Mouse (Mus musculus) stomach, embryonic 15.5 days (tissue): Measurements from ENCODE around the gene D17H6S53E. TPM values are rescaled to one million over a fixed set of nuclear protein-coding genes. Genes with fewer than 3 reads are reported as not detected.
"Not testable (repeated sequence)": the region's sequence is repeated elsewhere in the genome, so short reads cannot be mapped to it uniquely, and the experiment has no call there.

ENCODE experiments used
- ATAC-seq: fragments of 200-750 bp; cut with Nextera tagmentation; 2 replicates; pipeline ENCODE4 v1.8.0; 2017; ENCODE audit warnings: low read depth, moderate number of reproducible peaks, moderate TSS enrichment; ENCODE audit not compliant: insufficient read depth, low FRiP score
- H3K27ac ChIP-seq: fragments of 300-500 bp; sonication (generic); 2 replicates; pipeline ENCODE4 v1.5.1; 2015; ENCODE audit warnings: mild to moderate bottlenecking, inconsistent platforms
- H3K27me3 ChIP-seq: fragments of 300-500 bp; sonication (generic); replicated peaks from 2 replicates; pipeline ENCODE4 v1.6.1; 2015; ENCODE audit warnings: inconsistent platforms
- H3K36me3 ChIP-seq: fragments of 300-500 bp; sonication (generic); 2 replicates; pipeline ENCODE4 v1.6.1; 2015; ENCODE audit warnings: inconsistent platforms
- H3K4me1 ChIP-seq: fragments of 300-500 bp; sonication (generic); 2 replicates; pipeline ENCODE4 v1.6.1; 2015; ENCODE audit warnings: inconsistent platforms
- H3K4me2 ChIP-seq: fragments of 300-500 bp; sonication (generic); 2 replicates; pipeline ENCODE4 v1.6.1; 2015; ENCODE audit warnings: mild to moderate bottlenecking, inconsistent platforms
- H3K4me3 ChIP-seq: fragments of 300-500 bp; sonication (generic); replicated peaks from 2 replicates; pipeline ENCODE4 v1.5.1; 2015; ENCODE audit warnings: inconsistent platforms
- H3K9ac ChIP-seq: fragments of 300-500 bp; sonication (generic); 2 replicates; pipeline ENCODE4 v1.6.1; 2015; ENCODE audit warnings: inconsistent platforms
- H3K9me3 ChIP-seq: fragments of 300-500 bp; sonication (generic); 2 replicates; pipeline ENCODE4 v1.6.1; 2016; ENCODE audit warnings: inconsistent platforms
- WGBS: fragments of 180-500 bp; shearing (Covaris S2); methylation state at CpG from one replicate; pipeline ENCODE4 v1.1.7; 2015; 5-methylcytosine and 5-hydroxymethylcytosine counted together
- polyA plus RNA-seq: library from polyadenylated mRNA; unstranded; fragments of >200 nt; fragmentation: Nextera tagmentation; extraction: Ambion mirVana; gene quantifications from 2 replicates; pipeline ENCODE4 v1.2.1, GENCODE M21; 2015

Gene D17H6S53E
- polyA plus RNA-seq, 1 experiment from 2014 or later, result 12.2 TPM

DNA sequence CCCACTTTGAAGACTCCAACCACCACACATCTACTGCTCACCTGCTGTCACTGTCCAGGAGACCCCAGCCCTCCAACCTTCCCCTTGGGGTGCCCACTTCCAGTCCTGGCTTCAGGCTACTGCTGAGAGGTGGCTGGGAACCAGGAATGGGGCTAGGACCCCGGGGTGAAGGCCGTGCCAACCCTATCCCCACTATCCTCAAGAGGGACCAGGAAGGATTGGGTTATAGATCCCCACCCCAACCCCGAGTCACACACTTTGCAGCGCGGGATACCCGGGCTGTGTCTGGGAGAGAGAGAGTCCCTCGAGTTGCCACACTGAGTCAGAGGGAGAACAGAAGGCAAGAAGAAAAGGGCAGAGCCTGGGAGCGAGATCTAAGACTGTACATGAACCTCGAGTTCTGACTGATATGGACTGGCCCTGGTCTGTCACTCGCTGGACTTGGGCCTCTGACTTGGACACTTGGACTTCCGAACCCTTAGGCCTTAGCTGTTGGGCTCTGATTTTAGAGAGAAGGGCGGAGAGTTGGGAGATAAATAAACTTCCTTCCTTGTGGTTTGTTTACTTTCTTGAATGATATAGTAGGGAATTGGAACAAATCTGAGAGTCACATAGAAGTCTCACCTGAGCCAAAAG lies 1.8 kb upstream of the D17H6S53E start:
- not testable (repeated sequence) for ATAC-seq, H3K27me3 ChIP-seq, H3K9ac ChIP-seq, H3K27ac ChIP-seq, H3K9me3 ChIP-seq, H3K36me3 ChIP-seq, H3K4me2 ChIP-seq, H3K4me3 ChIP-seq
- 88% methylated on average over 12 of the region's 12 CpGs for WGBS
- peaks cover 38% of the 10 kb centered on the region for H3K4me1 ChIP-seq

DNA sequence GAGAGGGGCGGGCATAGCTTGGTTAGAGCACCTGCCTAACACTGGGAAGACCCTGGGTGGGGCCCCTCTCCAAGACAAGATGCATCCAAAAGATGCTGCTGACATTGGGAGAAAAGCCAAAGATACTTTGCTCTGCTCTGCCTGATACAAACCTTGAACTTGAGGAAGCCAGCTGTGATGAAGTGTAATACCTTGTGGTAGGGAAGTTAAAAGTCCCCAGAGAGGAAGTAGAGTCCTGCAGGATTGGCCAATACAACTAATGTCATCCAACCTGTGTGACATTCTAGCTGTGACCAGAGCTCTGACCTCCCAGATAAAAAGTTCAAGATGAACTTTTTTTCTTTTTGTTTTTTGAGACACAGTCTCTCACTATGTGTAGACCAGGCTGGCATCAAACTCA lies 1.1 kb upstream of the D17H6S53E start:
- Histone ChIP-seq H3K36me3 (peaks cover 2% of the 10 kb centered on the region), H3K4me3 (no peak overlapping the region), H3K4me1 (peaks cover 33% of the 10 kb centered on the region), H3K27me3 (no peaks in the 10 kb centered on the region), H3K27ac (peak overlapping the region; percentile 88; the same call in 1 of the 2 replicates), H3K9ac (no peak overlapping the region), H3K9me3 (no peaks in the 10 kb centered on the region), H3K4me2 (peak overlapping the region; percentile 67; the same call in 1 of the 2 replicates)
- ATAC-seq, result no peak
- WGBS, result 90% methylated on average over 1 of the region's 1 CpGs

DNA sequence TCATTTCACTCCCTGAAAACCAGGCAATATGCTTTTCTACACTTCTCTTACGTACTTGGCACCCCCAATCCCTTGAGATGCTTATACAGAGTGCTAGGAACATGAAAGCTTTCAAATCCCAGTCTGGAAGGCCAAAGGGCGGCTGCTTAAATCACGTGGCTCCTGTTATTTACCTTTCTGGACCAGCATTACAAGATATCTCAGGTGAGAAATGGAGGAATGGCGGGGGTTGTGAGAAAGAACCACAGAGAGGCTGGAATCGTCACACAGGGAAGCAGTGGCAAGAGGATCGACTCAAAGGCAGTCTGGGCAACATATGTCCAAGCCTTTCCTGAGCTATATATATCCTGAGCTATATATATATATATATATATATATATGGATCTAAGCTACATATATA lies 595 bp upstream of the D17H6S53E start:
- Histone ChIP-seq H3K27me3 (no peaks in the 10 kb centered on the region), H3K9me3 (no peaks in the 10 kb centered on the region), H3K9ac (peak overlapping the region; percentile 53; the same call in 1 of the 2 replicates), H3K4me1 (peaks cover 28% of the 10 kb centered on the region), H3K4me3 (peak overlapping the region; percentile 58), H3K27ac (peak overlapping the region; percentile 88), H3K4me2 (peak overlapping the region; percentile 67), H3K36me3 (peaks cover 5% of the 10 kb centered on the region)
- ATAC-seq, result no peak
- 20% methylated on average over 6 of the region's 6 CpGs for WGBS

DNA sequence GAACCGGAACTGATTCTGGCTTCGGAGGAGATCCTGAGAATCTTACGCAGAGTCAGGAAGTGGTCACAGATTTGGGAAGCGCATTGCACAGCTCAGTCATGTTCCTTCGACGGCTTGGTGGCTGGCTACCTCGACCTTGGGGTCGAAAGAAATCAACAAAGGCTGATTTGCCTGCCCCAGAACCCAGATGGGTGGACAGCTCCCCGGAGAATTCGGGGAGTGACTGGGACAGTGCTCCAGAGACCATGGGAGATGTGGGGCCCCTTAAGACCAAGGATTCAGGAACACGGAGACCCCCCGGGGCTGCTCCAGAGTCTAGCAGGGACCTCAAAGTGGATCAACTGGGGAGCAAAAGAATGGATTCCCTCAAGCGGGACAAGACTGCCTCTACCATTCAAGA lies 844 bp downstream of the D17H6S53E start:
- peak overlapping the region; percentile 53; the same call in 1 of the 2 replicates for H3K9ac ChIP-seq
- H3K4me2 ChIP-seq, result peak overlapping the region; percentile 67
- H3K4me3 ChIP-seq, result peak overlapping the region; percentile 58
- peaks cover 5% of the 10 kb centered on the region for H3K36me3 ChIP-seq
- no peak for ATAC-seq
- no peaks in the 10 kb centered on the region for H3K9me3 ChIP-seq
- WGBS, result 54% methylated on average over 13 of the region's 13 CpGs
- H3K4me1 ChIP-seq, result peaks cover 27% of the 10 kb centered on the region
- H3K27me3 ChIP-seq, result no peaks in the 10 kb centered on the region
- H3K27ac ChIP-seq, result peak overlapping the region; percentile 88

DNA sequence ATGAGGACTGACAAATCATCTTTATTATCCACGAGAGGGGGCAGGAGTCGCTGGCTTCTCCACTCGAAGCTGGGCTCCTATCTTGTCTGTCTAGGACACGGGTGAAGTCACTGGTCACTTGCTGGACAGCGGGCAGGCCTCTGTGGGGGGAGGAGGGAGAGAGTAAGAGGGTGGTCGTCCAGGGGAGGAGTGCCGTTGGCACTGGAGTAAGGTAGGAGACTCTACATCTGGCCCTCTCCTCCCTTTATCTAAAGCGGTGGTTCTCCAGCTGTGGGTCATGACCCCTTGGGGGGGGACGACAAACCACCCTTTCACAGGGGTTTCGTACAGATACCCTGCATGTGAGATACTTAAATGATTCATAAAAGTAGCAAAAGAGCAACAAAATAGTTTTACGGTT lies 2.8 kb downstream of the D17H6S53E start:
- no peak overlapping the region for H3K4me2 ChIP-seq
- H3K36me3 ChIP-seq, result peaks cover 5% of the 10 kb centered on the region
- WGBS, result 67% methylated on average over 11 of the region's 11 CpGs
- H3K9me3 ChIP-seq, result no peaks in the 10 kb centered on the region
- no peaks in the 10 kb centered on the region for H3K27me3 ChIP-seq
- H3K9ac ChIP-seq, result no peak overlapping the region
- no peak overlapping the region for H3K4me3 ChIP-seq
- no peak overlapping the region for H3K27ac ChIP-seq
- no peak for ATAC-seq
- H3K4me1 ChIP-seq, result peaks cover 25% of the 10 kb centered on the region

DNA sequence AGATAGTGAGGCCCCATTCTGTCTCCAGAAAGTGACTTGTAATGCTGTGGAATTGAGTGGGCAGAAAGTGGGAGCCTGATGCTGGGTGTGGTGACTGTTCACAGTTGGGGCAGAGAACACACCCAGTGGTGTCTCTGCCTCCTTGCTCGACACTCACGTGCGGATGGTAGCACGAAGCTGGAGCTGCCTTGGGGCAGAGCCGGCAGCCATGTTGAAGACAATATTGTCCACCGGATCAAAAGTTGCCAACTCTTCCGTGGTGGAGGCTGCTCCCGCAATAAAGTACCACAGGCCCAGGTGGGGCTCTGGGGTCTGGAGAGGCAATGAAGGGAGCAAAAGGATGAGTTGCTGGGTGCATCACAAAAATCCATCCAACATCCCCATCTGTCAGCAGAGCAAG lies 4.9 kb downstream of the D17H6S53E start:
- 85% methylated on average over 8 of the region's 8 CpGs for WGBS
- H3K36me3 ChIP-seq, result peaks cover 5% of the 10 kb centered on the region
- H3K4me3 ChIP-seq, result no peak overlapping the region
- no peak overlapping the region for H3K27ac ChIP-seq
- ATAC-seq, result no peak
- peaks cover 14% of the 10 kb centered on the region for H3K4me1 ChIP-seq
- no peak overlapping the region for H3K4me2 ChIP-seq
- H3K9me3 ChIP-seq, result no peaks in the 10 kb centered on the region
- no peaks in the 10 kb centered on the region for H3K27me3 ChIP-seq
- H3K9ac ChIP-seq, result no peak overlapping the region

DNA sequence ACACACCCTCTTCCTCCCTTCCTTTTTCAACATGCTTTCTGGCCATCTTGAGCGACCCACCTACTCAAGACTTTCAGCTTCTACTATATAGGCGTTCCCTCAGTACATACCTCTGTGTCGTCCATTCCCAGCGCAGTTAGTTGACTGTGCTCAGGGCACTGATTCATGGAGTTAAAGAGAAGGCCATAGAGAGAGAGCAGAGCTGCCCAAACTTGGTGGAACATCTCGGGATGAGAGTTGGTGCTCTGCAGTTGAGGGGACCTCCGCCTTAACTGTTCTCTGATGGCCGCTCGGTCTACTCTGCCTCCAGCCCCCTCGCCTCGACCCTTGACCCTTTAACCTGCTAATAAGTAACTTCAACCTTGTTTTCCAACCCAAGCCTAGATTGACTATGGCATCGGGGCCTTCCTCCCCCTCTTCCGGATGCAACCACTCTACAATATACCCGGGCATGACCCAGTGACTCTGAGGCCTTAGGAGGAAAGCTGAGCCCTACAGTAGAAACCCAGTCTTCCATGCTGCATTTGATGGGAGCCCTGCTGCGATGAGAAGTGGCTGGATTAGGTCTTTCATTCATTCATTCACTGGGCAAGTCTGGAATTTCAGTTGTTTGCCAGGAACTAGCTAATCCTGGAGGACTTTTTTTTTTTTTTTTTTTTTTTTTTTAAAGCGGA lies 5.5 kb downstream of the D17H6S53E start, which contains the start of gene Apom:
TSS of gene Apom (minus strand) at position 551 of the 674 bp plus-strand sequence.
- H3K27me3 ChIP-seq, result no peaks in the 10 kb centered on the region
- no peaks in the 10 kb centered on the region for H3K9me3 ChIP-seq
- H3K36me3 ChIP-seq, result peaks cover 5% of the 10 kb centered on the region
- H3K4me2 ChIP-seq, result no peak within 1 kb of the TSS
- H3K9ac ChIP-seq, result no peak within 1 kb of the TSS
- H3K27ac ChIP-seq, result no peak within 1 kb of the TSS
- WGBS, result 71% methylated on average over 15 of the region's 15 CpGs
- H3K4me3 ChIP-seq, result no peak within 1 kb of the TSS
- H3K4me1 ChIP-seq, result peaks cover 18% of the 10 kb centered on the region
- ATAC-seq, result no peak

DNA sequence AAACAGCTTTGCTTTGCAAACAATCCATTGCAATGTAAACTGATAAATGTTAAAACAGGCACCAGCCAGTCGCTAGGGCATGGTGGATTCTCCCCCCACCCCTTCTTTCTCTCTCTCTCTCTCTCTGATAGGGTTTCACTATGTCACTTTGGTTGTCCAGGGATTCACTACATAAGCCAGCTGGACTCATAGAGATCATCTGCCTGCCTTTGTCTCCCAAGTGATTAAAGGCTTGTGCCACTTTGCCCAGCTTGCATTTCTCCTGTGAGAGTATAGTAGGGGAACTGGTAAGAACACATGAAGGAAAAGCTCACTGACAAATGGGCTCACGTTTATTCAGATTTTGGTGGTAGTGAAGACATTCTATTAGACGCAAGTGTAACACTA lies 6.0 kb downstream of the D17H6S53E start:
- Histone ChIP-seq H3K4me3 (no peak overlapping the region), H3K27ac (no peak overlapping the region), H3K4me2 (no peak overlapping the region), H3K9ac (no peak overlapping the region), H3K36me3 (peaks cover 5% of the 10 kb centered on the region), H3K9me3 (no peaks in the 10 kb centered on the region), H3K27me3 (no peaks in the 10 kb centered on the region), H3K4me1 (peaks cover 15% of the 10 kb centered on the region)
- WGBS, result 64% methylated on average over 3 of the region's 3 CpGs
- ATAC-seq, result no peak

DNA sequence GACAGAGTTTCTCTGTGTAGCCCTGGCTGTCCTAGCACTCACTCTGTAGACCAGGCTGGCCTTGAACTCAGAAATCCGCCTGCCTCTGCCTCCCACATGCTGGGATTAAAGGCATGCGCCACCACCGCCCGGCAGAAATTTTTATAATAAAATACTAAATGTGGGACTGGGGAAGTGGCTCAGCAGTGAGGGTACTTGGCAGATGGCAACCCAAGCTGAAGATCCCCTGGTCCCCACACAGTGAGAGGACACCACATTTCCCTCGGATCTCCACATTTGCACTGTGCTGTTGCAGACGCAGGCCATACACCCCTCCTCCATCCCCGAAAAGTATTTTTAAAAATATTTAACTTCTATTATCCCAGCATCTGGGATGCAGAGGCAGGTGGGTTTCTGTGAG lies 7.3 kb downstream of the D17H6S53E start:
- H3K4me2 ChIP-seq, result no peak overlapping the region
- no peaks in the 10 kb centered on the region for H3K27me3 ChIP-seq
- peaks cover 8% of the 10 kb centered on the region; the same call in 1 of the 2 replicates for H3K4me1 ChIP-seq
- 91% methylated on average over 7 of the region's 7 CpGs for WGBS
- no peak for ATAC-seq
- H3K4me3 ChIP-seq, result no peak overlapping the region
- H3K9me3 ChIP-seq, result no peaks in the 10 kb centered on the region
- H3K9ac ChIP-seq, result no peak overlapping the region
- peaks cover 8% of the 10 kb centered on the region for H3K36me3 ChIP-seq
- no peak overlapping the region for H3K27ac ChIP-seq

DNA sequence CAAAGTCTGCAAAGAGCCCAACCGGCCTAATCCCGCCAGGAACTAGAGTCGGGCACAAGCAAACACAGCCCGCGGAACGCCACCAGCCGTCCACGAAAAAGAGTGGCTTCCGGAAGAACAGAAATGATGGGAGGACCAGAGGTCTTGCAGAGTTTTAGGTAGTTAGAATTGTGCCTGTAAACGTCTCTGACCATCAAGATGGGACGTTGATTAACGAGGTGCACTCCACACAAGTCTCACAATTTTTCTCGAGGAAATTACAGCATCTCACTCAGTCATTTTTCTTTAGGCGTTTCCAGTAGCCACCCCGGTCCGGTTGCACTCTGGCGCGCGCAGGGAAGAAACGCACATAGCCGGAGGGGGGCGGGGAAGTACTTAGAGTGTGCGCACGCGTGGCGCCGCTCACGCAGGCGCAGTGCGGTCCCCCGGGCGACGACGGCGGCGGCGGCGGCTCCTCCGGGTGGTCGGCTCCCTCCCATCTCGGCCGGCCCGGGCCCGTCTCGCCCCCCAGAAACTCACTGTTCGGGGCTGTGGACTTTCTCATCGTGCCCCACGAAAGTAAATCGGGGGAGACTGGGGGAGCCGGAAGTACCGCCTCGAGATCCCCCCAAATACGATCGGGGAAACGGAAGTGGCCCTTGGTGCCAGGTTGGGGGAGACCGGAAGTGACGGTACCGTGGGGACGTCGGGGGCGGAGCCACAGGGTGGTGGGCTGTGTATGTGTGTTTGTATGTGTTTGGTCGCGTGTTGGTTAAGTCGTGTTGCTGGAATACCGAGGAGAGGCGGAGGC lies 8.8 kb downstream of the D17H6S53E start, which contains the start of gene Bag6:
TSS of gene Bag6 (plus strand) at position 378 of the 790 bp plus-strand sequence.
- Histone ChIP-seq H3K9ac (peak within 1 kb of the TSS; percentile 63), H3K27me3 (no peaks in the 10 kb centered on the region), H3K36me3 (peaks cover 22% of the 10 kb centered on the region), H3K4me1 (peaks cover 8% of the 10 kb centered on the region; the same call in 1 of the 2 replicates), H3K9me3 (no peaks in the 10 kb centered on the region), H3K4me2 (peak within 1 kb of the TSS; percentile 71), H3K27ac (peak within 1 kb of the TSS; percentile 96), H3K4me3 (peak within 1 kb of the TSS; percentile 74)
- under 1% methylated on average over 66 of the region's 66 CpGs for WGBS
- peak; percentile 92 for ATAC-seq

DNA sequence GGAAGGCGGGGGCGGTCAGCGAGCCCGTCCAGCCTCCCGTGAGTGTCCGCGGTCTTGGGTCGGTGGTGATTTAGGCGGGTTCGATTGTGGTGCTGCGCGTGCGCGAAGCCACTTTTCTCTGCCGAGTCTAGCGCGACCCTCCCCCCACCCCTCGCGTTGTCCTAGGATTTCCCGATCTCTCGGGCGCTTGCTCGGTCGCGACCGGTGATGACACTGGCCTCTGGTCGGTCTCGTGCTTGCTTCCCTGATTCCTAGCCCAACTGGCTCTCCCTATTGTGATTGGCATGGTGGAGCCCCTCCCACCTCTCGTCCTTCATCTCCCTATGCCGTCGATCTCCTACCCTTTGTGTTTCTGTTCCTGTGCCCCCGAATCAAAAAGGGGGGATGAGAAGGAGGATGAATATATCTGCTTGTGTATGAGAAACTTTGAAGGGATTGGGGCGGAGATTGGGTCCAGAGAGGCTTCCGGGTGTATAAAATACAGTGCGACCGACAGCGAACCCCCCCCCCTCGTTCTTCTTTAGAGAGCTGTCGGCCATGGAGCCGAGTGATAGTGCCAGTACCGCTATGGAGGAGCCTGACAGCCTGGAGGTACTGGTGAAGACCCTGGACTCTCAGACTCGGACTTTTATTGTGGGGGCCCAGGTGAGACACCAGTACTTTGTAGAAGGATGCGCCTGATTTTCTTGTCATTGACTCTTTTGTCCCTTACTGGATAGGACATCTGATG lies 9.6 kb downstream of the D17H6S53E start:
- Histone ChIP-seq H3K36me3 (peaks cover 26% of the 10 kb centered on the region), H3K4me3 (peak overlapping the region; percentile 74), H3K27me3 (no peaks in the 10 kb centered on the region), H3K4me2 (peak overlapping the region; percentile 71), H3K9ac (peak overlapping the region; percentile 63), H3K4me1 (peaks cover 8% of the 10 kb centered on the region; the same call in 1 of the 2 replicates), H3K27ac (peak overlapping the region; percentile 96), H3K9me3 (no peaks in the 10 kb centered on the region)
- under 1% methylated on average over 43 of the region's 43 CpGs for WGBS
- peak; percentile 43 for ATAC-seq
